Mouse (Mus musculus): ENCODE results near the gene Cdk10. TPM values are rescaled to one million over a fixed set of nuclear protein-coding genes. Genes with fewer than 3 reads are reported as not detected.

The Cdk10 gene
- total RNA-seq, 2 experiments from 2014 or later, result 33.6 to 38.4 TPM

GRCm38 (mm10) chr8:123274447-123274846, 49.8 kb downstream of the Cdk10 start:
- DNase-seq, result no peak

GRCm38 (mm10) chr8:123275096-123275495, 50.5 kb downstream of the Cdk10 start:
- DNase-seq, result no peak

DNA sequence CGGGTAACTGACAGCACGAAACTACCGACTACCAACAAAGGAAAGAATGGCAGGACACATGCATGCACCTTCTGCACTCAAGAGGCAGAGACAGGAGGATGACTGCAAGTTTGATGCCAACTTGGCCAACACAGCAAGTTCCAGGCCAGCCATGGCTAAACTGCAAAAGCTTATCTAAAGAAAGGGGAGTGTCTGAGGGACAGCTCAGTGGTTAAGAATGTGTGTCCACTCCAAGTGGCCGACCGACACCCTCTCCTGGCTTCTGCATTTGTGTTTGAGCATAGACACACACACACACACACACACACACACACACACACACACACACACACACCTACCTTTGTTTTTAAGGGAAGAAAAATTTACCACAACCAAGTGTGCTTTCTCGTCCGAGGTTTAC, 53.8 kb downstream of the Cdk10 start:
- no peak for DNase-seq

- no peak for DNase-seq
These were observed 55.2 kb downstream of the Cdk10 start for GRCm38 (mm10) chr8:123279828-123280227.

DNA sequence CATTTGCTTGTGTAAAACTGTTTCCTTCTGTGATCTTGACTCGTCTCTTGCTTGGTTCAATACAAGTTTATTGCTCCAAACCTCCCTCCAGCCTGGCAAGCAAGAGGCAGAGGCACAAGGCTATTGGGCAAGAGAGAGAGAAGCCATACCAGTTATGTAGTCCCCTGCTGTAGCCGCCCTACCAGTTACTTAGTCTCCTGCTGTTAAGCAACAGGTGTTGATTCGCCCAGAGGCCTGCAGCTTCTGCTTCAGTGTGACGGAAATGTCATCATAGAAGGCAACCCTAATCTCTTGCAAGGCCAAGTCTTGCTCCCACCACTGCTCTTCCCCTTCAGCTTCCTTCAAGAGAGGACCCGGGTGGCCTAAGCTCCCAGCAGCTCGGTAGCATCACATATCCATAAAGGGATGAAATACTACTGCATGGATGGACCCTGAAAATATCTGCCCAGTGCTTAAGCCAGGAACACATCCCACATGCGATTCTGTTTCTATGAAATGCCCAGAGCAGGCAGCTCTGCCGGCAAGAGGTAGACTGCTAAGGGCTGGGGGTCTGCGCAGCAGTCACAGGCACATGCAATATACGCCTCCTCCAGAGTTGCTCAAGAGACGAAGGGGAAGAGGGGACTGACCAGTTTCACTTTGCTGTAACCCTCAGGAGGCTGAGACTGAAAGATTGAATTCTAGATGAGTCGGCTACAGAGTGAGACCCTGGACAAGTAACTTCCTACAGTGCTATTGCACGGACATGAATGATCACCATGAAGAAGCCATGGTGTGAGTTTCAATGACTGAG, 55.9 kb downstream of the Cdk10 start:
- DNase-seq, result no peak

Other genes starting within 250 kb of the Cdk10 start
- gene Ankrd11, start 182.6 kb upstream of the Cdk10 start, total RNA-seq (2021), result 10 to 100 TPM; 85.2 to 86.3 TPM
- 10 to 100 TPM; 68.5 to 76.5 TPM for gene Spg7, start 161.9 kb upstream of the Cdk10 start, total RNA-seq (2021)
- 100 to 1,000 TPM; 641 to 660 TPM for gene Rpl13, start 122.5 kb upstream of the Cdk10 start, total RNA-seq (2021)
- gene Cpne7, start 107.5 kb upstream of the Cdk10 start, total RNA-seq (2021), result under 1 TPM; 0.14 to 0.16 TPM
- 1 to 10 TPM; 1.3 to 1.6 TPM for gene Sult5a1, start 66.5 kb upstream of the Cdk10 start, total RNA-seq (2021)
- 10 to 100 TPM in 1 of 2 experiments, 1 to 10 TPM in 1; 7.5 to 11.6 TPM for gene Dpep1, start 38.6 kb upstream of the Cdk10 start, total RNA-seq (2021)
- gene Chmp1a, start 12.1 kb upstream of the Cdk10 start, total RNA-seq (2021), result 10 to 100 TPM; 59.6 to 60.3 TPM
- gene Spata33, start 12.0 kb upstream of the Cdk10 start, total RNA-seq (2021), result 10 to 100 TPM; 20.9 to 22.2 TPM
- gene Spata2l, start 11.4 kb downstream of the Cdk10 start, total RNA-seq (2021), result 1 to 10 TPM; 3.7 to 4.2 TPM
- 10 to 100 TPM; 14.4 to 14.8 TPM for gene Zfp276, start 29.4 kb downstream of the Cdk10 start, total RNA-seq (2021)
- 10 to 100 TPM; 26.4 to 27.3 TPM for gene Vps9d1, start 29.5 kb downstream of the Cdk10 start, total RNA-seq (2021)
- gene Fanca, start 93.7 kb downstream of the Cdk10 start, total RNA-seq (2021), result 10 to 100 TPM; 16.7 to 22.9 TPM
- gene Spire2, start 107.9 kb downstream of the Cdk10 start, total RNA-seq (2021), result under 1 TPM; 0.38 to 0.61 TPM
- gene Tcf25, start 148.9 kb downstream of the Cdk10 start, total RNA-seq (2021), result 100 to 1,000 TPM; 174 to 178 TPM
- not detected for gene Mc1r, start 182.3 kb downstream of the Cdk10 start, total RNA-seq (2021)
- gene Tubb3, start 186.6 kb downstream of the Cdk10 start, total RNA-seq (2021), result 1 to 10 TPM; 1.8 to 2.5 TPM
- gene Def8, start 198.7 kb downstream of the Cdk10 start, total RNA-seq (2021), result 10 to 100 TPM; 65.4 to 68.0 TPM

Measured in heart, postnatal 4 days (tissue).